Mouse (Mus musculus): ENCODE measurements around the gene Ap2a1.
"Not testable (repeated sequence)": the region's sequence is repeated elsewhere in the genome, so short reads cannot be mapped to it uniquely, and the experiment has no call there.

The Ap2a1 gene

DNA sequence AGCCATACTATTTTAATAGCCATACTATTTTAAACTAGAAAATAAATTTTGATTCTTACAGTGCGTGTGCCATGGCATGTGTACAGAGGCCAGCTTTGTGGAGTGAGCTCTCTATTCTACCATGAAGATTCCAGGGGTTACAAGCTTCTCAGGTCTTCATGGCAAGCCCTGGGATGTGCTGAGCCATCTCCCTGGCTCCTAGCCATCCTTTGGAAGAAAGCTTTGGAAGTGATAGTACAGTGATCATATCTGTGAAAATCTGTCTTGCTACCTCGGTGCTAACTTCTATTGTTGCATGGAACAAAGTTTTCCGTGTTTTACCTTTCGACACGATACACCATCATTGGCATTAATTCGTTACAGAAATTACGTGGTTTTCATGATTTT is 34.1 kb downstream of the Ap2a1 start:
- in situ Hi-C loops (cut with MboI): no loop called here

DNA sequence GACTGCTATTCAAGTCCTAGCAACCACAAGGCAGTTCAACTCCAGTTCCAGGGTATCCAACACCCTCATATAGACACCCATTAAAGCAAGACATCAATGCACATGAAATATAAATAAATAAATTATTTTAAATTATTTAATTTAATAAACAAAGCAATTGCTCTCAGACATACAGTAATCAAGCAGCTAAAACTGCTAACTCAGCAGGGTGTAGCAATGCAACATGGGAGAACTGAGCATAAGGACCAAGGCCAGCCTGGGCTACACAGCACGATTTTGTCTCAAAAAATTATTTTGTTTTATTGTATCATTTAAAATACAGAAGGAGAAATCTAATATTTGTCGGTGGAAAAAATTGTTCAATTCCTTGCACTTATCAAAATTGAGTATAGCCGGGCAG is 35.1 kb downstream of the Ap2a1 start:
- in situ Hi-C loops (cut with MboI): no loop called here

DNA sequence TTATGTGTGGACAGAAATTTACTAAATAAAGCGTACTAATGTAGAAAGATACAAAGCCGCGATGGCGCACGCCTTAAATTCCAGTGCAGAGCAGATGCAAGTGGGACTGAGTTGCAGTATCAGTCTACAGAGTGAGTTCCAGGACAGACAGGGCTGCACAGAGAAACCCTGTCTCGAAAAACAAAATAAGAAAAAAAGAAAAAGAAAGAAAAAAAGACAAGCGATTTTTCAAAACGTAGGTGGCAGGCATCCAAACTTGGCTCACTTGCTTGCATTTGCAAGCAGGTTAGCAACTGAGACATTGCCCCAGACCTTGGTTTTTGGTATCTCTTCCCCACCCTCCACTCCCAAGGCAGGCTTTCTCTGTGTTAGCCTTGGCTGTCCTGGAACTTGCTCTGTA is 36.1 kb downstream of the Ap2a1 start:
- in situ Hi-C loops (cut with MboI): no loop called here

DNA sequence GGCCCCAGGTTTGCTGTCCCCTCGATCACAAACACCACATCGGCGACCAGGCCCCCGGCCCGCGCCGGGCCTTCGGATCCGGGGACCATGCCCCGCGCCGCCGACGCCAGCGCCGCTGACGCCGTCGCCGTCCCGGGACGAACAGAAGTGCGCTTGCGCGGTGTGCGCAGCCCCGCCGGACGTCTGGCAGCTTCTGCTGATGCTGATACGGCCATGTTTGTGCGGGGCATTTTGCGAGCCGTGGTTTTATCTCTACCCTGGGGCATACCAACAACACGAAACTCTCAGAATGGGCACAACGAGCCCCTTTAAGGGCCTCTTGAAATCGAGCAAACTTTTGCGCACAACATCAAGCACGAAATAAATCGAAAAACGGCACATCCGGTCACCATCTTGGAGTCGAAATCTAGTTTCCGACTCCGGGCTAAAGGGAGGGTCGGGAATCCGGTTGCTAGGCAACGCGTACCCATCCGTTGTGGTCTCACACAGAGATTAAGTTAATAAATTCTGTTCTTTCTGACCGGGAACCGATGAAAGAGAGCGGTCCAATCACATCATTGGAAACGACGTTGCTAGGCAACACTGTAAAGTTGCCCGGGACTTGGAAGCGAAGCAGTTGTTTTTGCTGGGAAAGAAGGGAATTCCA is 36.9 kb downstream of the Ap2a1 start, which contains the start of gene Med25:
Med25 (minus strand) TSS at position 437 of the 646 bp plus-strand sequence.
- in situ Hi-C loops (cut with MboI): no loop called here

DNA sequence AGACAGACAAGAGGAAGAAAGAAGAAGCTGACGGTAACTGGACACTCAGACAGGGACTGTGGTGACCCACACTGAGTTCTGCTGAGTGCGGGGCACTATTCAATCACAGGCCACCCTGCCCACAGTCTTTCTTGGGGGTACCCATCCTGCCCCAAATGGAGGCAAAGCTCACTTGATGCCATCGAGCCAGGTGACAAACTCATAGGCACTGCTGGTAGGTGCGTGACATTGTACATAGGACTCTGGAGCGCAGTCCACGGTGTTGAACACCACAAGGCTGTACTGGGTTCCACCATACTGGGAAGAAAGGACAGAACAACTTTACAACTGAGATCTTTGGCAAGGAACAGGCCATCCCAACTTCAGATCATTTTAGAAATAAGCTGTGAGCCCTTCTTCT is 37.7 kb downstream of the Ap2a1 start:
- in situ Hi-C loops (cut with MboI): no loop called here

DNA sequence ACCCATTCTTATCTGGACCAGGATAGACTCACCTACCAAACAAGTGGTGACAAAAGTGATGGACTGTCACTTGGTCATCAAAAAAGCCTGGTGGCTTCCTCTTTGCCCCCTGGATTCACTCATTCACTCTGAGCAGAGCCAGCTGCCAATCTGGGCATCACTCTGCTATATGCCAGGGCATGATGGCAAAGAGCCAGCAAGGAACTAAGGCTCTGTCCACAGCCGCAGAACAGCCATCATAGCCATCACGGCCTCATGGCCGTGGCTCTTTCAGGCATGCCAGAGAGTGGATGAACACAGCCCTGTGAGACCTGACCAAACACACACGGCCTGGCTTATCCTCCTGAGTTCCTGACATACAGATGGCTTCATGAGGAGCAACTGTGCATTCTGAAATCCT is 38.6 kb downstream of the Ap2a1 start:
- in situ Hi-C loops (cut with MboI): no loop called here

DNA sequence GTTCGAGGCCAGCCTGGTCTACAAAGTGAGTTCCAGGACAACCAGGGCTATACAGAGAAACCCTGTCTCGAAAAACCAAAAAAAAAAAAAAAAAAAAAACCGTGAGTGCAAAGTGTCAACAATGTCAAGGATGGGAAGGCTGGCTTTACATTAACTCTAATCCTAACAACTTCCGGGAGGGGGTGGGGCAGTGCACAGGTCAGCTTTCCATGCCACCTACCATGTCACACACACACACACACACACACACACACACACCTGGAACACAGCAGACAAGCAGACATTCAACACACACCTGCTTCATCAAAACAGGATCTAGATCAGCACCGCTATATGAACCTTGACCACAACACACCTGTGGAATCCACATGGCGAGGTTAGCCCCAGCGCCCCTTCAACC is 39.1 kb downstream of the Ap2a1 start:
- in situ Hi-C loops (cut with MboI): no loop called here

DNA sequence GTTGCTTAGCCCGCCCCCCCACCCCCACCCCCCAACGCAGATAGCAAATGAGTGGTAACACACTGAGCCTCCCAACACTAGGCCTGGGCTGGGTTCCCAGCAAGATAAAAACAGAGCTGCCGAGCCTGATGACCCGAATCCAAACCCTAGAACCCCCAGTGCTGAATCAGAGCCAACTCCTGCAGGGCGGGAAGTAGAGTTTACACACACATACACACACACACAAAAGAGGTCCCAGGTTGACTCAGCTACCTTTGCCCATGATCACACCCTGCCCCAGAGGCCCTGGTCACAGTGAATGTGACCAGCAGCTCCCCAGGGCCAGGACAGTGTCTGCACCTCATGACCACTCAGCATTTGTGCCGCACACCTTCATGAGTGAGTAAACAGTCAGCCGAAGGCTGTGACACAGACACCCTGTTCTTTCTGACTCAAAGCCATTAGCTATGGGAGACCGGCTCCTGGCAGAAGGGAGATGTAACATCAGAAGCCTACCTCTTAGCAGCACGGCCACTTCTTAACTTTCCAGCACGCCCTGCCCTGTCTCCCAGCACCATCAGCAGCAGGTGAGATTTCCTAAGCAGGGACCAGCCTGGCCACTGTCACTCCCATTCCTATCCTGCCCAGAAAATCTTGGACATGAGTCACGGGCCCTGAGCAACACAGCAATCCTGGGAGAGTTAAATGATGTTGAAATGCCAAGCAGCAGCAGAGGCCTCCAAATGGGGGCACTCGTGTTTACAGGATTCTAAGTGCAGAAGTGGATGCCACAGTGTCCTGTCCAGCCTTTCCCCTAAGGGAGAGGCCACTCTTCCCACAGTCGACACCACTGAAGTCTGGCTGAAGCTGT is 40.8 kb downstream of the Ap2a1 start:
- in situ Hi-C loops (cut with MboI): no loop called here

DNA sequence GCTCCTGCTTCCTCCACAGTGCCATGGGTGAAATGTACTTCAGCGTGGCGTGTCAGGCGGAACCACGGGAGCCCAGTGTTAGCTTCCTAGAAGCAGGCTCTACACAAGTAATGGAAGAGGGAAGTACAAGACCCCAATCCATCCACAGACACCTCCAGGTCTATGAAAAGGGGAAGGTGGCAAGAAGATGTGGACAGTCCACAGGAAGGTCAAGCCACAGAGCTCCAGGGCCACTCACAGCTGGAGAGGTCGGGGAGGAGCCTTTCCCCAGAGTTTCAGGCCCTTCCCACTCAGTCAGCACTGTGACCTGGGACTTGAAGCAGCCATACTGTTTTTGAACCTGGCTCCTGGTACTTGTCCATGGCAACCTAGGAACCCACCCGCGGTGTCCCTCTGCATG is 42.3 kb downstream of the Ap2a1 start:
- in situ Hi-C loops (cut with MboI): no loop called here

DNA sequence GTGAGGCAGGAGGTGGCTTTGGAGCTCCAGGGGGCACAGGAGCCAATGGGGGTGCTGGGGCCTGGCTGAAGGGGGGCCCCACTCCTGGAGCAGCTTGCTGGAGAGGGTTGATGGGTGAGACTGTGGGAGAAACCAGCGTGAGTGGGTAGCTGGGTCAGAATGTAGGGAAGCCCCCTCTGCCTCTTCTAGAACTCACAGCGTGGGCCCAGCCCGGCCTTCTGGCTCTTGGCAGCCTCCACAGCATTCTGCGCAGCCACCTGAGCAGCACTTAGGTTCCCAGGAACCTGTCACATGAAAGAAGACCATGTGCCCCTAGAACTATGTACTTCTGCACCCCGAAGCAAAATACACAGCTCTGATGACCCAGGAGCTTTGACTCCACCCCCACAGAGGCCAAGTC is 44.7 kb downstream of the Ap2a1 start:
- in situ Hi-C loops (cut with MboI): no loop called here

- in situ Hi-C loops (cut with MboI): no loop called here
Observed at GRCm38 (mm10) chr7:44883036-44883435, 46.3 kb downstream of the Ap2a1 start.

- in situ Hi-C loops (cut with MboI): no loop called here
Observed at GRCm38 (mm10) chr7:44877833-44878232, 51.5 kb downstream of the Ap2a1 start.

DNA sequence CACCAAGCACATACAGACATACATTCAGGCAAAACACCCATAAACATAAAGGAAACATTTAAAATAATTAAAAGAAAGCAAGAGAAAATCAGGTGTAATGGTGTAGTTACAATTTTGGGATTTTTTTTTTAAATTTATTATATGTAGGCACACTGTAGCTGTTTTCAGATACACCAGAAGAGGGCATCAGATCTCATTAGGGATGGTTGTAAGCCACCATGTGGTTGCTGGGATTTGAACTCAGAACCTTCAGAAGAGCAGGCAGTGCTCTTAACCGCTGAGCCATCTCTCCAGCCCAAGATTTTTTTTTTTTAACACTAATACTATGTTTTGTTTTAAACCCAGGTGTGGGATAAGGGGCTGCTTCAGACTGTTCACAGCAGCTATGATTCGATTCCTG is 57.5 kb downstream of the Ap2a1 start:
- in situ Hi-C loops (cut with MboI): not testable (repeated sequence)

DNA sequence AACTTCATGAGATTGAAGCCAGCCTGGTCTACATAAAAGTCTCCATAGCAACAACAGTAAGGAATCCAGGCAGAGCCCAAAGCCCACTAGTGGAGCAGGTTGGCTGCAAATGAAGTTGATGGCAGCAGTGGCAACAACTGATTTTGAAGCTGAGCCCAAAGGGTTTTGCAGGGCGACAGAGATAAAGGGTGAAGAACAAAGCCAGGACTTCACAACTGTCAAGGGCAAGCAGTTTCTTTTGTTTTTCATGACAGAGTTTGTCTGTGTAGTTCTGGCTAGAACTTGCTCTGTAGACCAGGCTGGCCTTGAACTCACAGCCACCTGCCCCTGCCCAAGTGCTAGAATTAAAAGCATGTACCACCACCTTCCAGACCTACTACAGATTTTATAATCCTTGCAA is 58.1 kb downstream of the Ap2a1 start:
- in situ Hi-C loops (cut with MboI): no loop called here

DNA sequence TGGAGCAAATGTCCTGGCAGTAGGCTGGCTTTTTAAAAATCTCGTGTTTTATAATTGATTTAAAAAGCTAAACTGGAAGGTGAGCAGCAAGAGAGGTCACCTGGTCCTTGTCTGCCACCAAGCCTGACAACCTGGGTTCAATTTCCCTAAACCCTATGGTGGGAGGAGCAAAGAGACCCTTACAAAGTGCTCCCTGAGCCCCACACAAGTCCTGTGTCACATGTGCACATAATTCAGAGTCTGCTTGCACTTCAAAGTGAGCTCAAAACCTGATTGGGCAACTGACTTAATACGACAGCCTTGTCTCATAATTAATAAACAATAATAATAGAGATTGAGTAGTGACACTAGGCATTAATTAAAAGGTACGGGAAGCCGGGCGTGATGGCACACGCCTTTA is 58.7 kb downstream of the Ap2a1 start:
- in situ Hi-C loops (cut with MboI): no loop called here

- in situ Hi-C loops (cut with MboI): no loop called here
Observed at GRCm38 (mm10) chr7:44869697-44870528, 59.4 kb downstream of the Ap2a1 start, which contains the start of gene Ptov1. Gene Ptov1 (minus strand): TSS chr7:44869788.

DNA sequence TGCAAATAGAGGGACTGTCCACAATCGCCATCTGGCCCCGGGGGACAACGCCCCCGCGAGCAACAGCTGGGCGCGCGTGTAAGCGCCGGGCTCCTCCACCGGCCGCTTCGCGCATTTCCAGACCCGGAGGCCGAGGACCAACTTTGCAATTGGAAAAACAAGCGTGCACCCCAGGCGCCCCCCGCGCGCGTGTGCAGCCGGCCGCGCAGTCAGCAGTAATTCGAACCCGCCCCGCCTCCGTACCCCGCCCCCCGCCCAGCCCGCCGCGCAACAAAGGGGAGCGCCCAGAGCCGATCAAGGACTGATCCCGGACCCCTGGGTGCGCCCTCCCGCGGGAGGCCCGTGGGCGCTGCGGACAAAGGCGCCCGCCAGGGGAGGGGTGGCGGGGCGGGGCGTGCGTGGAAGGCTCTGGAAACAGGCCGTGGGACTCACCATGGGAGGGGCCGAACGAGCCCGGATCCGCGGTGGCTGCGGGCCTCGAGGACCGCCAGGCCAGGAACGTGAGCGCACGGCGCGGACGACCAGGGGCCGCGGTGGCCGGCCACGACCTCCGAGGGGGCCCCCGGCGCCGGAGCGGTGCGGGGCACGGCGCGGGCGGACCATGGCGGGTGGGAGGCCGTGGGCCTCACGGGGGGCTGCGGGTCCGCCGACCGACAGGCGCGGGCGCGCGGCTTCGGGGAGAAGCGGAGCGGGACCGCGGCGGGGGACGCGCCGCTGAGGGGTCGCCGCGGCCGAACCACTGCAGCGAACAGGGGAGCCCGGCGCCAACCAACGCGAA is 60.2 kb downstream of the Ap2a1 start:
- in situ Hi-C loops (cut with MboI): no loop called here

GRCm38 (mm10) chr7:44868465-44868864 is 60.8 kb downstream of the Ap2a1 start:
- in situ Hi-C loops (cut with MboI): no loop called here

GRCm38 (mm10) chr7:44867802-44868201 is 61.5 kb downstream of the Ap2a1 start:
- in situ Hi-C loops (cut with MboI): no loop called here

DNA sequence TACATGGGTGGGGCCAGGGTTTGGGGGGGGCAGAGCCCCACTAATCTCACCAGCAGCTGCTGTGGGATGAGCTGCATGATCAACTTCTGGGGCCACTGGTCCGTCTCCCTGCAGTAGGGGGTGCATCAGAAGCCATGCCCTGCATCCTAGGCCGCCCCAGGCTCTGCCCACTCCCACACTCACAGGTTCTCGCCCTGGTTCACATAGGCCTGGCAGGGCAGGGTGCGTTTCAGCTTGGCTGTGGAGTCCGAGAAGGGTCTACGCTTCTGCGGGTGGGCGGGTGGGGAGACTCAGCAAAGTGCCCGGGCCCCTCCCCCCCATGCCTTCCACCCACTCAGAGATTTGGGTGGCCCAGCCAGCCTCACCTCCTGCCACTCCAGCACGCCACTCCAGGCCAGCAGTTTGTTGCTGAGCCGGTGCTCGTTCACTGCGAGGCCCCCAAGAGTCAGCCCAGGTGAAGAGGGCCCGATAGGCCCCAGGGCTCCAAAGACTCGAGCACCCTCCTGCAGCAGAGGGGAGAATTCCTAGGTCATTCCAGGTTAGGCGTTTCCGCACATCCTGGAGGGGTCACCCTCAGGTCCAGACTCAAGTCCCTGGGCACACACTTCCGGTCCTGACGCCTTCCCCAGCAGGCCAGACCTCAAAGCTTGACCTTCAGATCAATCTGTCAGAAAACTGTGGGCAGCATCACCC is 62.1 kb downstream of the Ap2a1 start:
- in situ Hi-C loops (cut with MboI): no loop called here

Measured in mature B cell (primary cell).